Mouse (Mus musculus) left cerebral cortex, postnatal 36 days (tissue): ENCODE data around the gene Ftl1. TPM values are rescaled to one million over a fixed set of nuclear protein-coding genes. Genes with fewer than 3 reads are reported as not detected.

Experiments used
- DNase-seq, 2 experiments: peaks; one replicate each; pipeline ENCODE4 v3.0.0; 2021 to 2022; ENCODE audit warnings: low spot score in 2 of 2, mixed read lengths in 1 of 2
- intact Hi-C: fragments of 180-260 bp; cut with DNase I; formaldehyde crosslinking; loops from one replicate; pipeline ENCODE4 v1.15.1; 2025
- total RNA-seq, 2 experiments: library from RNA; stranded (reverse); gene quantifications; 2 replicates each; pipeline ENCODE4 v1.2.3; 2021

The Ftl1 gene
- total RNA-seq, 2 experiments from 2014 or later = 198 to 232 TPM

DNA sequence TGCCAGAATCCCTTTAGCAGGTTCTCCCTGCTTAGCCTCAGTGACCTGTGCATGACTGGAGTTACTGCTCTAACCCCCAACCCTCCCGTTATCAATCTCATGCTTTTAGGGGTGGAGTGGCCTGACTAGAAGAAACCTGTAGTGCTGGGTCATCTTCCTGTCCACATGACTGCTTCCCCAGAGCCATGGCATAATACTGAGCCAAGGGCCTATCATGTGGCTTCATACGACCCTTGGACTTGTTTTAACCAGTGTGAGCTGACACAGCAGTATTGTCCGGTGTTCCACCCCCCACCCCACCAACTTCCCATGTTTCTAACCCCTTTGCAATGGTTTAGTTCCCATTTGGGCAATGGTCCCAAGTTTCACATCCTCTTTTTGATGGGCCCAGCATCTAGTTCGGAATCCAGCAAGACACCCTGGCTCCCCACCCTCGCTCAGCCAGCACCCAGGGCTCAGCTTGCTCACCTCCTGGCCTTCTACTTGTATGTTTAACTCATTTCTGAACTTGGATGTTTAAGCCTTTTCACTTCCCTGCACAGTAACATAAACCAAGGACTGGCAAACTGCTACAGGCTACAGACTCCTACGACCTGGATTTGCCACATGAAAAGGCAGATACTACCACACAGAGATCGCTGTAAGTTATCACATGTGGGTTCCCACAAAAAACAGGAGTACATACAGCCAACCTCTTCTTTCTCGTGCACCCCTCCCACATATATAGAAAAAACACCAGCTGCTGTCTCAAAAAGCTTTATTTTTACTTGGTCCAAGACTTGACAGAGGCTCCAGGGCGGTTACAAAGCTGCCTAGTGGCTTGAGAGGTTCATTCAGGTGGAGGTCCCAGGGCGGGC is 2.3 kb downstream of the Ftl1 start:
- intact Hi-C loops = no loop called here
- DNase-seq = peak in 1 of 2 experiments; percentile 23

DNA sequence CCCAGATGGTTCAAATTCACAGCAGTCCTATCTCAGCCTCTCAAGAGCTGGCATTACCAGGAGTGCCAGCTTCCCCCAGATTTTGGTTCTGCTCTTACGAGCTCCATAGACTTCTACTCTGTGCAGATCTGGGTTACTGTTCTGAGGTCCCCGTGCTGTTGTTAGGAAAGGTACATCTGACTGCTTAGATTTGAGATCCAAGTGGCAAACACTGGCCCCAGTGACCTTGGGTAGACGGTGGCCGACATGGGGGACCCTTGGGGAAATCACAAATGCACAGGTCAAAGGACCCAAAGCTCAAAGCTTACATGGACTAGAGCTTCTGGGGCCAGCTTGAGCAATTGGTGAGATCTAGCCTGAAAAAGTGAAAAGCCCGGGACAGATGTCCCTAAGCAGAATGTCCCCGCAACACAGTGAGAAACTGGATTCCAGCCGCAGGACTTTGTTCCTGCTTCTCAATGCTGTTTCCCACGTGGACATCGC is 2.9 kb downstream of the Ftl1 start:
- DNase-seq = no peak
- intact Hi-C loops = no loop called here

DNA sequence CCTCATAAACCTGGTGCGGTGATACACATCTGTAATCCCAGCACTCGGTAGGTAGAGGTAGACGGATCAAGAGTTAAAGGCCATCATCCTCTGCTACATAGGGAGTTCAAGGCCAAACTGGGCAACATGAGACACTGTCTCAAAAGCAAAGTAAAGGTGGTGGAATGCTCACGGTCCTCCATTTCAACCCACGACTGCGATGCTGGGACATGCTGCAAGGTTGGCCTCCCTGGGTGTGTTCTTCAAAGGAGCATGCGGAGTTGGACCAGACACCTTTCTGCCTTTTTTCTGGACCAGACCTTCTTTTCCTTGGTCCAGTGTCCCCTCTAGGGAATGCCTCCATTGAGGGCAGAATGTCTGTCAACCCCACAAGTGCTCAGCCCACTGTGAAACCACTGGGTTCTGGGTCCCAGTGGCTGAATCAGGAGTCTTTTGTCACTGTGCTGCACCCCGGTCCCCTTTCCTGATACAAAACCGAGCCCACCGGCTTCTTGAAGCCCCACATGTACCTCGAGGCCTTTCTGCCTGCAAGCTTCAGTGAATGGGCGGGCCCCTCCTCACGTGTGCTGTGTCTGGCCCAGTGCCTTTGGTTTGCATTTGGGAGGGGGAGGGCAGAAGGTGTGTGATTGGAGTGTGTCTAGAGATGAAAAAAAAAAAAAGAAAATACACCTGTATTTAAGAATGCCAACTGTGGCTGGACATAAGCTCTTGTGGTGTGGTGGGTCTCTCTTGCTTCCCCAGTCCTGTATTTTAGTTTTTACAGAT is 3.6 kb downstream of the Ftl1 start:
- intact Hi-C loops = no loop called here
- DNase-seq = no peak

DNA sequence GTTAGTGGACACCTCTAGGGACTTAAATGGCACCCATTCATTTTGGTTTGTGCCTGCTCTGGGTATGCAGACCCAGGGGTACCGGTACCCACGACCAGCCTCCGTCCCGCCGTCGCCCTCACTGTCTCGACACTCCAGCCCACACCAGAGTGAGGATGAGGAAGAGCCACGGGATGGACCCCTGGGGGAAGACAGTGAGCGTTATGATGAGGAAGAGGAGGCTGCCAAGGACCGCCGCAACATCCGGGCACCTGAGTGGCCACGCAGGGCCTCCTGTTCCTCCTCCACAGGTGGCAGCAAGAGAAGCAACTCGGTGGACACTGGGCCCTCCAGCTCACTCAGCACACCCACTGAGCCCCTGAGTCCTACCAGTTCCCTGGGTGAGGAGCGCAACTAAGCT is 4.7 kb downstream of the Ftl1 start:
- no peak for DNase-seq
- intact Hi-C loops = no loop called here

DNA sequence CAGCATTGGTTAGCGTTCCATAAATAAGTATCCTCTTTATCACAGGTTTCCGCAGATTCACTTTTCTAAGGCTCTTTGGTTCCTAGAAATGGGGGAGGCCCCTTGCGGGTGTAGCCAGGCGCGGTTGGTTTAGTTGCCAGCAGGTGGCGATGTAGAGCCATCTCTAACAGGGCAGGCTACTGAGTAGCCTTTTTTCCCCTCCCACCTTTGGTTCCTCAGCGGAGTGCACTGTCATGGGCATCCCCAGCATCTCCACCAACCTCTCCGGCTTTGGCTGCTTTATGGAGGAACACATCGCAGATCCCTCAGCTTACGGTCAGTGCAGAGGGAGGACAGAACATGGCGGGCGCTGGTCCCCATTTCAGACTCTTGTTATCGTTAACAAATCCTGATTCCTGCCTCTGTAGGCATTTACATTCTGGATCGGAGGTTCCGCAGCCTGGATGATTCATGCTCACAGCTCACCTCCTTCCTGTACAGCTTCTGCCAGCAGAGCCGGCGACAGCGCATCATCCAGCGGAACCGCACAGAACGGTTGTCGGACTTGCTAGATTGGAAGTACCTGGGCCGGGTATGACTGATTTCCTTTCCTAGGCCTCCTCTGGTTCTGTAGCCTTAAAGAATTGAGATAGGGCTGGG is 8.2 kb downstream of the Ftl1 start:
- DNase-seq = peak; percentile 85 to 87
- intact Hi-C loops = no loop called here

DNA sequence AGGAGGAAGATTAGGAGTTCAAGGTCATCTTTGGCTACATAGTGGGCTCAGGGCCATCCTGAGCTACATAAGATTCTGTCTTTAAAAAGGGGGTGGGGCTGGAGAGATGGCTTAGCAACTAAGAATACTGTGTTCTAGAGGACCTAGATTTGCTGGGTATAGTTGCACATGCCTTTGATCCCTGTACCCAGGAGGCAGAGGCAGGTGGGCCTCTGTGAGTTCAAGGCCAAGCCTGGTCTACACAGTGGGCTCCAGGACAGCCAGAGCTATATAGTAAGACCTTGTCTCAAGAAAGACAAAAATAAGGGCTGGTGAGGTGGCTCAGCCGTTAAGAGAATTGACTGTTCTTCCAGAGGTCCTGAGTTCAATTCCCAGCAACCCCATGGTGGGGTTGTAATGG is 9.7 kb downstream of the Ftl1 start:
- DNase-seq = no peak
- intact Hi-C loops = no loop called here

DNA sequence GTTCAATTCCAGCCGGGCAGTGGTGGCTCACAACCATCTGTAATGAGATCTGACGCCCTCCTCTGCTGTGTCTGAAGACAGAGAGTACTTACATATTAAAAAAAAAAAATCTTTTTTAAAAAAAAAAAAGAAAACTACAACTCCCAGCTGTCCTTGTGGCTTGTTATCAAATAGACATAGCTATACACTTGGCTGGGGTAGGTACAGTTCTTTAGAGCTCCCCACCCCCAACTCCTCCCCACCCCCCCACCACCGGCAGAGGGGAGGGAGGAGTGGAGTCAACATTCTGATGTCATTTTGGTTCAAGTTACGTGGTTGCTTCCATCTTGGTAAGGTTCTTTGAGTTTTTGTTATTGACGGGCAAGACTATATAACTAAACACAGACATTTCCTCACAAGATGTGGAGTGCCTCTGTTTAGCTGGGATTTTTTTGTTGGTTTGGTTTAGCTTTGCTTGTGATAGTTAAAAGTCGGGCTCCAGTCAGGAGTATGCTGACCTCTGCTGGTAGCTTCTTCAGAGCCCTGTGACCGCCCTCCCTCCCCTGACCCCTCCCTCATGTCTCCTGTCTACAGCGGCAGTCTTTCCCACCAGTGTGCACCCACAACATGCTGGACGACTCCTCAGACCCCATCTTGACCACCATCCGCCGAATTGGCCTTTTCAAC is 12.2 kb downstream of the Ftl1 start:
- intact Hi-C loops = no loop called here
- DNase-seq = no peak

DNA sequence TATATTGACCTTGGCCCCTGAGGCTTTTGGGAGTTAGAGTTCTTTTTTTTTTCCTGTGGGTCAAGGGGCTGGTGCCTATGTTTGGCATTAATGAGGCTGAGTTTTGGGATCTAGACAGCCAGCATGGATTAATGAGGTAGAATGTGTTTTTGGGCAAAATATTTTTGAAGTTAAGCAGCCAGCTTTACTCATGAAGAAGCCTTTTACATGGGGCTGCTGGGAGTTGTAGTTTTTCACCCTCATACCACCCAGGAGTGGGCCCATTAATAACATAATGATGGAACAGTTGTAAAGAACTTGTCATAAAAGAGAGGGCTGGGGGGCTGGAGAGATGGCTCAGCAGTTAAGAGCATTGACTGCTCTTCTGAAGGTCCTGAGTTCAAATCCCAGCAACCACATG is 13.1 kb downstream of the Ftl1 start:
- intact Hi-C loops = no loop called here
- DNase-seq = no peak

DNA sequence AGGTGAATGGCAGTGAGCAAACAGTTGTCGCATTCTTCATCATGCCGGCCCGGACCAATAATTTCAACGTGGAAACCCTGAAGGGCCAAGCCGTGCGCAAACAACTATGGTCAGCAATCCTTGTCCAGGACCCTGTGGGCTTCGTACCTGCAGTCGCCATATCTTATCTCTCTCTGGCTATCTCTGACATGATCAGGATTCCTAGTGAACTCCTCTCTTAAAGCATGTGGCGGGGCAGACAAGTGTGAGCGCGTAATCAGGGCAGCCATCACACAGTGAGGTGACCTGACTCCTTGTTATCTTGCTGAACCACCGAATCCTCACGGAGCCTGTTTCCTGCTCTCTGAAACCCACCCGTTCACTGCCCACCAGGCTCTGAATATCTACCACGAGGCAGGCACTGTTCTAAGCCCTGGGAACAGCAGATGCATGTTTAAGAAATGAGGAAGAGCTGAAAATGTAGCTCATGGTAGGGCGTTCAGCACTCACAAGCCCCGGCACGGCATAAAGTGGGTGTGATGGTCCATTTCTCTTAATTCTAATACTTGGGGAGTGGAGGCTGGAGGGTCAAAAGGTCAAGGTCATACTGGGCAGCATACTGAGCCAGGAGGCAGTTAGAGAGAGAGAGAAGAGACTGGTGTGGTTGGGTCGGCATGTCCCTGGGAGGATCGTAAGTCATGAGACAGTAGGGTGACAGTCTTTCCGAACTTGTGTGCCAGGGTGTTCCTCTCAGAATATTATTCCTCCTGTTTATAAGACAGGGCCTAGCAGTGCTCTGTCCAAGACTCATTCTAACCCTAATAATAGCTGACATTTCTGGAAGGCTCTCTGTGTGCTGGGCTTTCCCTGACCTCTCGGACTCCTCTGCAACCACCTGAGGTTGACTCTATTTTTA is 15.9 kb downstream of the Ftl1 start:
- intact Hi-C loops = no loop called here
- DNase-seq = no peak

DNA sequence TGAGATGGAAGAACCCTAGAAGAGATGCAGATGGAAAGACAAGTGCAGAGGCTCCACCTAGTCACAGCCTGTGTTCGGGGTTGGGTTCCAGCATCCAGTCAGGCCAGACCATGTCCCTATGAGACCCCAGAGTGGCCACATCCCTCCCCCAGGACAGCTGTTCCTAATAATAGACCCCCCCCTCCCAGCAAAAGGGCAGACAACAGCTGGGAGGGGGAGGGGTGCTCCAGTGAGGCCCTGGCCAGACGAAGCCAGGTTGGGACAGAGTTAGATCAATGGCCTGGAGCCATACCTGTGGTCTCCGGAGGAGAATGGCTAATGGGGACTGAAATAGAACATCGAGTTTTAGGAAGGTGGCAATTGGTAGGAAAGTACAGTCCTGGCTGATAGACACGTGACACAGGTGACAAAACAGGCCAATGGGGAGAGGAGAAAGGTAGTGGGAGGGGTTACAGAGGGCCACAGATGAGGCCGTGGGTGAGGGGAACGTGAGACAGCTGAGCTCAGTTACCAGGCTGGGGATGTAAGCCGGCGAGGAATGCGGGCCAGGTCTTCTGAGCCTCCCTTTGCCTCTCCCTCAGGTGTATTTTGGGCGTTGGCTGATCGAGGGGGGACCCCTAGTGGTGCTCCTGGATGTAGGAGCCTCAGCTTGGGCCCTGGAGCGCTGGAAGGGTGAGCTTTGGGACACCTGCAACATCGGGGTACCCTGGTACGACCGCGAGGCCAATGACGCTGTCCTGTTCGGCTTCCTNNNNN is 22.0 kb downstream of the Ftl1 start, which contains the start of gene Ruvbl2:
Ruvbl2 (minus strand) TSS at position 576 of the 756 bp plus-strand sequence.
- DNase-seq = no peak
- intact Hi-C loops = no loop called here

DNA sequence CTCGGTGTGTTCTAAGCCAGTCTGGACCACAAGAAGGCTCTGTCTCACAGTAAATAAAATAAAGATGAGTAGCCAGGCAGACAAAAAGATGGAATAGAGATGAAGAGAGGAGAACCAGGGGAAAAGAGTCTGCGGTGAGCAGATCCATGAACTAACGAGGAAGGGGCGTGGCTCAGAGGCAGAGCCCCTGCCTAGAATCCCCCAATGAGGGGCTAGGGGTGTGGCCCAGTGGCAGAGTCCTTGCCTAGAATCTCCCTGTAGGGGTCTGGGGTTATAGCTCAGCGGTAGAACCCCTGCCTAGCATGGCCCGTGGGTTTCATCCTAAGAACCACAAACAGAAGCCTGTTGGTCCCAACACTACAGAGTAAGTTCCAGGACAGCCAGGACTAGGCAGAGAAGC is 22.6 kb downstream of the Ftl1 start:
- DNase-seq = no peak
- intact Hi-C loops = no loop called here

DNA sequence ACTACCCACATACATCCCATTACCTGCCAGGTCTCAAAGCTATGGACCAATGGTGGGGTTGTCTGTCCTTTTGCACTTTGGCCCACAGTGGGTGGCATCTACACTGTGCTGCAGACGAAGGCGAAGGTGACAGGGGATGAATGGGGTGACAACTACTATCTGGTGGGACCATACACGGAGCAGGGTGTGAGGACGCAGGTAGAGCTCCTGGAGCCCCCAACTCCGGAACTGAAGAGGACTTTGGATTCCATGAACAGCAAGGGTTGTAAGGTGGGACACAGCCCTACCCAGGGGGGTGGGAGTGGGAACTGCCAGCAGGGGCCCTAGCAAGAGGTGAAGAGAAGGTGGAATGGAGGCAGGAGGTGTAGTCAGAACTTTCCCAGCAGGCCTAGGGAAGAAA is 23.2 kb downstream of the Ftl1 start:
- no peak for DNase-seq
- intact Hi-C loops = no loop called here

DNA sequence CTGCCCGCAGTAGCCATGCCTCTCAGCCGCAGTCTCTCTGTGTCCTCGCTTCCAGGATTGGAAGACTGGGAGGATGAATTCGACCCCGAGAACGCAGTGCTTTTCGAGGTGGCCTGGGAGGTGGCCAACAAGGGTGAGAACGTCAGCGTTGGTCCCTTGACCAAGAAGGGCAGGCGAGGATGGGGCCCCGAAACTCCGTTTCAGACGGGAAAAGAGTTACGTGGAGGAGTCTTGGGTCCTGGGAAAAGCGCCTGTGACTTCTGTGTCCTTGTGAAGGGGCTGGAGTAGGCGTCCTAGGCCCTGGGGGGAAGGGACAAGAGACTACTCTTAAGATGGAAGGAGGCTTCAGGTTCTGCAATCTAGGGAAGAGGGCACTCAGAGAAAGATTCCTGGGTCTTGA is 24.6 kb downstream of the Ftl1 start:
- intact Hi-C loops = no loop called here
- no peak for DNase-seq

DNA sequence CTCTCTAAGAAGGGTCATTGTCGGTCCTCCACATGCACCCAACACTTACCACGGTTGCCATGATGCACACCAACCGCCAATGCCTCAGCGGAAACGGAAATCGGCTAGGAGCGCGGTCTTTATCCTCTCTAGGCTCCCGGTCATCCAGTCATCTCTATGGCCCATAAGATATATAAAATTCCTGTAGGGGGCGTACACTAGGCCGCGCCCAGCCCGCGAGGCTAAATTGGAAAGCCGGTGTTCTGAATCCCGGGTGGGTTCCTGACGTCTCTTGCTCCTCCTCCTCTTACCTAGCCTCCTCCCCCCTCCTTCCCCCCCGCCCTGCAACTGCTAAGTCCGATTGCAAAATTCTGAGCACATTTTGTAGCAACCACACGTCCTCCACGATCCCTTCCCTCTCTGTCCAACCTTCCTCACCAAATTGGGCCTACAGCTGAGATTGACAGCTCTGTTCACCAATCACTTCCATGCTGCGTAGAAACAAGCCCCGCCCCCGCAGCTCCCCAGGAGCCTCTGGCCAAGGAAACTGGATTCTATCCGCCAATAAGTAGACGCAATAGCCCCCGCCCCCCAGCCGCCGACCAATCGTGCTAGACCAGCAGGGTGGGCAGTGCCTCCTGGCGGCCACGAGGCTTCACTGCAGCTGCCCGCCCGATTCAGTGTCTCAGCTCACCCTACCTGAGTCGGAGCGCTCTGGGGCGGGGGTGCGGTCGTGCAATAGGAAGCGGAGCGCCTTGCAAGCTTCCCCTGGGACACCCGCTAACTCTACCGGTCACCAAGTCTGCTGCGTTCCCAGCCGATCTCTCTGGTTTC is 25.3 kb downstream of the Ftl1 start, which contains the start of gene Gys1:
Gys1 (plus strand) TSS at position 642 of the 813 bp plus-strand sequence.
- peak; percentile 100 for DNase-seq
- intact Hi-C loops = no loop called here

DNA sequence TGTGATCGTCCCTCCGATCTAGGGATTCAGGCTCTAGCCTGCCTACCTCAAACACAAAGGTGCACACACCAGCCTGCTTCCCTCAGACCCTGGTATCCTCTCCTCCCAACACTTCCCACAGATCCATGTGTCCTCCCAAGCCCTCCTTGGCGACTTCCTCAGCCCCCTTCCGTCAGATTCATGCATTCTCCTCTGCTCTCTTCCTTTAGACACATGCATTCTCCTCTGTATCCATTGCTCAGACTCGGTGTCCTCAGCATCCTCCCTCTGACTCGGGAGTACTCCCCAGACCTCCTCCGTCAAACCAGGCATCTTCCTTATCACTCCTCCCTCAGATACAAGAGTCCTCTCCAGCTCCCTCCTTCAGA is 25.9 kb downstream of the Ftl1 start:
- intact Hi-C loops = no loop called here
- no peak for DNase-seq

DNA sequence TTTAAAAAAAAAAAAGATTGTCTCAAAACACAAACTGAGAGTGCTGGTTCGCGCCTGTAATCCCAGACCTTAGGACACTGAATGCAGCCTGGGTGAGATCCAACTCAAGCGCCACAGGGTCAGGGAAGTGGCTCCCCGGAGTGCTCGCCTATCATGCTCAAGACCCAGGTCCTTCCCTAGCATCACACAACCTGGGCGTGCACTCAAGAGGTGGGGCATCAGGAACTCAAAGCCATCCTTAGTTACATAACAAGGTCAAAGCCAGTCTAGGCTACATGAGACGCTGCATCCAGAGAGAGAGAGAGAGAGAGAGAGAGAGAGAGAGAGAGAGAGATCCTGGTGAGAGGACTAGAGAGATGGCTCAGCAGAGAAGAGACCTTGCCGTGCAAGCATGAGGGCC is 33.1 kb downstream of the Ftl1 start:
- intact Hi-C loops = no loop called here
- no peak for DNase-seq

DNA sequence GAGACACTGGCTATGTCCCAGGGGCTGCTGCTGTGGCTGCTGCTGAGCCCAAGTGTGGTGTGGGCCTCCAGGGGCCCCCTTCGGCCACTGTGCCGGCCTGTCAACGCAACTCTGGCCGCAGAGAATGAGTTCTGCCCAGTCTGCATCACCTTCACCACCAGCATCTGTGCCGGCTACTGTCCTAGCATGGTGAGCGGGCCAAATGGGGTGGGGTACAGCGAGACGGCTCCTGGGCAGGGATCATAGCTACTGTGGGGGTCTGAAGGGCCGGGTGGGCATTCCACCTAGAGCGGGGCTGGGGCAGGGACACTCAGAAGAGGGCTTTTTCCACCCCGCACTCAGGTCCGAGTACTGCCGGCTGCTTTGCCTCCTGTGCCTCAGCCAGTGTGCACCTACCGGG is 38.5 kb downstream of the Ftl1 start:
- intact Hi-C loops = no loop called here

DNA sequence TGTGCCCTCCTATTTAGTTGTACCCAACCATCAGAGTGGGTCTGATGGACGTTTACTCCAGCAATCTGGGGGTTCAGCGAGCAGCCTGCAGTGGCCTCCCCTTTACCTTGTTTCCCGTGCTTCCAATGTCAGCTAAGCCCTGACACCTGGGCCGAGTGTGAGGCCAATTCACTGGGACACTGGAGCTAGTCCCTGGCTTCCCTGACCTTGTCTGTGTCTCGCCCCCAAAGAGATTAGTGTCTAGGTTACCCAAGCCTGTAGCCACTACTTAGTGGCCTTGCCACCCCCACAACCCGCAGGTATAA is 39.1 kb downstream of the Ftl1 start, which contains the start of gene Lhb:
Lhb (plus strand) TSS at position 206 of the 305 bp plus-strand sequence.
- DNase-seq = no peak
- intact Hi-C loops = no loop called here

More for the DNA sequence above, 38.5 kb downstream of the Ftl1 start:
- DNase-seq = no peak
